Mouse (Mus musculus): ENCODE measurements at regions not wholly inside any gene's neighbourhood (a gene's known extent, or its start where the extent isn't known, plus 50 kb on each side); places are given as distances from the start of the nearest gene placed in this dataset.

DNA sequence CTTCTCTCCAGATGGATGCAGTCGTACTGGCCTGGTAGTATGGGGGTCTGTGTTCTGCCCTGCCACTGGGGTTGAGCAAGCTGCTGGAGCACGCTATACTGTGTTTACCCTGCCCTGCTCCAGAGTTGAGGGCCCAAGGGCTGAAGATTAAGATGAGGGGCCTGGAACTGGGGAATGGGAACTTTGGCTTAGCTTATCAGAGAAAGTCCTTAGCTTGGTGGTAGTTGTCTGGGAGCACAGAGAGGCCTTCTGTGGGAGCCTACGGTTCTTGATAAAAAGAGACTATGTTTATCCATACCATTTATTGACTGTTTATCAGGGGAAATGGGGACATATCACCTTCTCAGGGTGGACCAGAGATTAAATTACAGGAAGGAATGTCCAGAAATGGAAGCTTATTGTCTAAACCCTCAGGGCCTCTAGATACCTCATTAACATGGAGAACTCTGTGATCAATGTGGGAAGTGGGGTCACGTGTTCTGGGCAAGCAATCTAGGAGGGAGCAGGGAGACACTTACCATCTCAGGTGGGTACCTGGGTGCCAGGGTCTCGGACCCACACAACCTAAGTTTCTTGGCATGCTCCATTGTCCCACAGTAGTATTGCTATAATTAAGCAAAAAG, 58.7 kb downstream of the Mycn start:
- no peak for DNase-seq (ENCODE audit: low read depth)

GRCm38 (mm10) chr12:12878031-12878430, 63.7 kb downstream of the Mycn start:
- no peak for DNase-seq (ENCODE audit: low read depth)

DNA sequence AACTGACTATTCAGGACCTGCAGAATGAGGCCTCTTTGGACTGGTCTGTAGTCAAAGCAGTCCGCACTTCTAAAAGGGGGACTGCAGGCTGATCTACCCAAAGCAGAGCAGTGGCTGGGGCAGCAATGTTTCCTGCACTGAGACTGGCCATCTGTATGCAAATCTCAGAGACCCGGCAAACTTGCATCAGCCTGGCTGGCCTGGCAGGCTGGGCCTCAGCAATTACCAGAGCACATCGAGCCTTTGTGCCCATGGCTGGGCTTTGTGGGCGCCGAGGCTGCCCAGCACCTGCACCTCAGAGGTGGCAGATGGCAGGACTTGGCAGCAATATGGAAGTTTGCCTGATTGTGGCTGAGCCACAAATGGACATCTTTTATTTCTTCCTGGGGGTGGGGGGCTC, 64.2 kb downstream of the Mycn start:
- no peak for DNase-seq (ENCODE audit: low read depth)

GRCm38 (mm10) chr12:12875976-12876745, 65.6 kb downstream of the Mycn start:
- DNase-seq (ENCODE audit: low read depth) = no peak

- DNase-seq (ENCODE audit: low read depth) = no peak
Observed at GRCm38 (mm10) chr12:12873551-12873950, 68.2 kb downstream of the Mycn start.

DNA sequence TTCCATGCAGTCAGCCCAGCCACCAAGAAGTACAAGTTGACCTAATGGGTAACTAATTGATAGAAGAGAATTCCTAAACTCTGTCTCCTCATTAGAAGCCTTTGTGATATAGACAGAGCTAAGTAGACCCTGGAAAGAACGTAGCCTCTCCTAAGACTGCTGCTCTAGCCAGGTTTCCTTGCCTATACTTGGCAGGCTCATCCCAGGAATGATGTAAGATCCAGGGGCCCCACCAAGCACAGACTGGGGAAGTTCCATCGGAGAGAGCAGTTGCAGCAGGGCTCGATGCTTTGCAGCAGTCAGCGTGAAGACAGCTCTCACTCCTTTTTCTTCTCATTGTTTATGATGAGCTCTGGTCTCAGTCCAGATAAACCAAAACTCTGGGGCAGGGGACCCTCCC, 68.7 kb downstream of the Mycn start:
- DNase-seq (ENCODE audit: low read depth) = no peak

DNA sequence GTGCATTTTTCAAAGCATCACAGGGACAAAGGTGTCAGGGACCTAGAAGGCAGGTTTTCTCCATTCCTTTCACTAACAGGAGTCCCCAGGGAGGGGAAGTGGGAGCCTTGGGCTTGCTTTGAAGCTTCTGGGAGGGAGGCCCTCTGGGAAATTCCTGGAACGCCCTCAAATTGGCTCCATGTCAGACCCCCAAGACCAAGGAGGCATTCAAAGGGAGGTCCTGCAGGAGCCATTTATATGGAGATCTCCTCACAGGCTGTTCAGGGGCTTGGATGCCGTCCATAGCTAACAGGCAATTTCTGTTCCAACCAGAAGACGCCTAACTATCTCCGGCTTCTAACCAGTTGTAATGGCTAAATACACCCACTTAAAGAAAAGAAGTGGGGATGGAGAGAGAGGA, 70.4 kb downstream of the Mycn start:
- no peak for DNase-seq (ENCODE audit: low read depth)

GRCm38 (mm10) chr12:12866590-12866989, 75.1 kb downstream of the Mycn start:
- no peak for DNase-seq (ENCODE audit: low read depth)

DNA sequence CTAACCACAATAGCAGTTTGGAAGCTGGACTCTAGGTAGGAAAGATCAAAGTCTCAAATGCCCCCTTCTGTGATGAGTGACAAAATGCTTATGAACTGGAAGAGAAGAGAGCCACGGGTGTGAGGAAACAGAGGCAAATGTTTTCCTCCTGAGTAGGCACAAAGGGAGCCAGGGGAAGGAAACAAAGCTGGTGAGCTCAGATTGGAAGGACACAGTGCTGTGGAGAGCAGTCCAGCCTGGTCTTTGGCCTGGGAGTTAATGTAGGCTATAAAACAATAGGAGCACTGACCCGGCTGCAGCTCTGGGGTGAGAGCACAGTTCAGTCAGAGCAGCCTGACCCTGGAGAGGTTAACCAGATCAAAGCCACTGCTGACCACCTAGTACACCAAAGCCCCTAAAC, 91.0 kb downstream of the Mycn start:
- DNase-seq (ENCODE audit: low read depth) = no peak

DNA sequence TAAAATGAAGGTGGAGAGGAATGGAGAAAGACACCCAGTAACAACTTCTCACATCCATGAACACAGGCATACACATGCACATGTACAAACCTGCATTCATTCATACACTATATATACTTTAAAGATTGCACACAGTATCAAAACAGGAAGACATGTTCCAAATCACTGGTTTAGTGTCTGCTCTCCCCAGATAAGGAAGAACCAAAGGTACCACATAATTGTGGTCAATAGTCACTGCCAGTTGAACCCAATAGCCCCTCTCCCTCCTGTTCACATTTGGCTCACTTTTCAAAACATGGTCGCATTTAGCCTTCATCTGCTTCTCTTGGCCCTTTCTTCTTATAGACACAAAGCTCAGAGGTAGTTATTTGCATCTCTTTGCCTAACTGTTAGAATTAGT, 95.0 kb downstream of the Mycn start:
- DNase-seq (ENCODE audit: low read depth) = no peak

DNA sequence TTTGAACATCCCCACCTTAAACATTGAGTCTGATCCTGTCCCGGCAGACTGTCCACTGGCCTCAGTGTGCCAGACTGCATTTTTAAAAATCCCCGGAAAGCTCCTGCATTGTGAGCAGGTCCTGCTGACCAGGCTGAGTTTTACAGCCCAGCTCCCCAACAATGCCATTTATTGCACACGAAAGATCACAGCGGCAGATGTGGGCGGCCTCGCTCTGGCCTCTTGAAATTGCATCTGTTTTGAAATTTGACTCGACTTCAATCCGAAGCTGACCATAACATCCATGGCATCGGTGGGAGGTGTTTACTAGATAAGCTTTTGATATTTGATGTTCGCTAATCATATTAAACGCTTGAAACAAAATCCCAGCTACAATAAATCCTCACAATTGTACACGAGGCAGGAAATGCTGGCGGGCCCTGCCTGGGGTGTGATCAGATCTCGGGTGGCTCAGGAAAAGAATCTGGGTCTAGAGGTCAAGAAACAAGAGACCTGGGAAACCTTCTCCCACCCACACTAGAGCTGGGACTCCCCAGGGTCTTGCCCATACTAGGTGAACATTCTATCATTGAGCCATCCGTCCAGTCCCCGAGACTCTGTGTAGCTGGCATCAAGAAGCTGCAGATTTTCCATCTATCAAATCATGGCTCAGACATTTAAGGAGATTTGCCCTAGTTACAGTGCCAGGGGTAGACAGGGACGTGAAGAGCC, 99.3 kb downstream of the Mycn start:
- no peak for DNase-seq (ENCODE audit: low read depth)

GRCm38 (mm10) chr12:12841385-12842238, 100.1 kb downstream of the Mycn start:
- DNase-seq (ENCODE audit: low read depth) = no peak

GRCm38 (mm10) chr12:12840661-12841384, 100.9 kb downstream of the Mycn start:
- no peak for DNase-seq (ENCODE audit: low read depth)

GRCm38 (mm10) chr12:12837775-12838174, 103.9 kb downstream of the Mycn start:
- no peak for DNase-seq (ENCODE audit: low read depth)

DNA sequence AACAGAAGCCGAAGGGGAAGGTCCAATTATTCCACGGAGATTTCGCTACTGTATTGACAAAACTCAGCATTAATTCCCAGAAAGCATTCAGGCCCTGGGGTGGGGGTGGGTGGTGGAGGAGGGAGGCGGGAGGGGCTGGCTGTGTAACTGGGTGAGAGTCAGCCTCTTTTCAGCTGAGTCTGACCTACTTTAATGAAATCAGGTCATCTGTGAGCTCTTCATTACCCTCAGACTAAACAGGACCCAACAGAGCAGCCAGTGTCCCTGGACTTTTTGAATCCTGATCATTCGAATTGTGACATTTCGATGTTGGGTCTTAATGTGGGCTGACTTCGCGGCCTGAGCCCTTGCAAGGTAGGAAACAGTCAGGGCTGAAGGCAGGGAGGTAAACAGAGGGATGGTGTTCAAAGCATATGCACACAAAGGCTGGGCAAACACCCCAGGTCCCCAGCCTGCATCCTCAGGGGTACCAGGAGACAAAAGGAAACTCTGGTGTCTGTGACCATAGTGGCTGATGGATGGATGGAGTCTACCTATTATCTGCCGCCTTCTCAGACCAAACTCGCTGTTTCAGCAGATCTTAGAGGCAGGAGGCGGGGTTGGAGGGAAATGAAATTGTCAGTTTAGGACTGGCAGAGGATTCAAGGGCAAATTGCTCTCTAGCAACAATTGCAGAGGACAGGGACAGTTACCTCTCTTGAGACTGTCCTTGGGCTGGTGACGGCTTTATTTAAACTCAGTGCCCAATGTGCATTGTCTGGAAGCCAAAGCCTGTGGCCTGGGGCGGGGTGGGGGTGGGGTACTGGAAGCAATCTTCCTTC, 113.7 kb downstream of the Mycn start:
- no peak for DNase-seq (ENCODE audit: low read depth)

- no peak for DNase-seq (ENCODE audit: low read depth)
Observed at GRCm38 (mm10) chr12:12827379-12827778, 114.3 kb downstream of the Mycn start.

- DNase-seq (ENCODE audit: low read depth) = no peak
Observed at GRCm38 (mm10) chr12:12826431-12826830, 115.3 kb downstream of the Mycn start.

GRCm38 (mm10) chr12:12825842-12826241, 115.9 kb downstream of the Mycn start:
- DNase-seq (ENCODE audit: low read depth) = no peak

DNA sequence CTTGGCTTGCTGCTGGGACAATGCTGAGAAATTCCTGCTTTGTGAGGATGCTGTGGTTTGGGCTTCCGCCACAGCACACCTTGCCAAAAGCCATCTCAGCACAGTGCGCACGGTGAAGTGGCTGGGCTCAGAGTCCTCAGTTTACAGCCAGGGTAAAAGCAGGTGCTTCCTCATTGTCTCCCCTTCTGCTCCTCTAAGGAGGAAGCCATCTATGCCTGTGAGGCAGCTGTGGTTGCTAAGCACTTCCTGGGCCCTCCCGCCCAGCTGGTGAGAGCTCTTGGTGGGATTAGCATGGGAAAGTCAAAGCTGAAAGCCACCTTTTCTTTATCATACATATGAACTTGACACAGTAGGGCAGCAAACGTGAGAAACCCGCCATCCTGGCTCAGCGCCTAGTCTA, 120.2 kb downstream of the Mycn start:
- no peak for DNase-seq (ENCODE audit: low read depth)

GRCm38 (mm10) chr12:12820668-12821351, 120.9 kb downstream of the Mycn start:
- no peak for DNase-seq (ENCODE audit: low read depth)

All from induced T-regulatory cell, adult 2 months (primary cell).